Mouse (Mus musculus) cerebellum, adult 11 months (tissue): ENCODE results near the gene Lcmt1.

ENCODE experiments used
- DNase-seq: peaks from one replicate; pipeline ENCODE4 v3.0.0; 2022

Lcmt1 gene

DNA sequence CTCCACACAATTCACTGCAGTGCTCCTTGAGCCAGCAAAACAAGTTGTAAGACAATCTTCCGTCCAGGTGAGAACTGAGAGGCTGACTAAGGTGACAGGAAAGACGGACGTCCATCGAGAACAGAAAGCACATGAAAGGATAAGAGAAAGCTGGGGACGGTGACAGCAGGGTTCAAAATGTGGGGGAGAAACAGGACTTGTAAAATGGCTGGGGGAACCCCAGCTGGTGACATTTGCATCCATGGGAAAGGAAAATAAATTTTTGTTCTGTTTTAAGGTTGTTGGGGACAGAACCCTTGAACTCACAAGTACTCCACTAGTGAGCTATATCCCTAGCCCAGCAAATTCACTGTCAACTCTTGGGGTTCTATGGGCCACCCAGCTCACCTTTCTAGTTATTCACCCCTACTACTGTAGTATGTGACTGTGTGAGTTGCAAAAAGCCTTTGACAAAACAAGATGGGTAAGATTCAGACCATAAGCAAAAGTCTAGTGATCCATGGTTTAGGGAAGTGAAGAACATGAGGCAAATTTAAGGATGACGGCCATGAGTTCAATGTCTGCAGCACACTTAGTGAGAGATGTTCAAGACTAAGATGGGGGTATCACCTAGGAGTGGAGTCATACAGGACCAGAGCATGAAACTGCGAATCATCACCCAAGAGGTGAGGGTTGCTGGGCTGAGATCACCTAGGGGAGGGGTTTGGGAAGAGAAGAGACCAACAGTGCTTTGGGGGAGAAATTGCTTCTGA is 8.2 kb upstream of the Lcmt1 start:
- no peak for DNase-seq

- no peak for DNase-seq
Measured at GRCm38 (mm10) chr7:123362806-123363205, 6.8 kb upstream of the Lcmt1 start.

DNA sequence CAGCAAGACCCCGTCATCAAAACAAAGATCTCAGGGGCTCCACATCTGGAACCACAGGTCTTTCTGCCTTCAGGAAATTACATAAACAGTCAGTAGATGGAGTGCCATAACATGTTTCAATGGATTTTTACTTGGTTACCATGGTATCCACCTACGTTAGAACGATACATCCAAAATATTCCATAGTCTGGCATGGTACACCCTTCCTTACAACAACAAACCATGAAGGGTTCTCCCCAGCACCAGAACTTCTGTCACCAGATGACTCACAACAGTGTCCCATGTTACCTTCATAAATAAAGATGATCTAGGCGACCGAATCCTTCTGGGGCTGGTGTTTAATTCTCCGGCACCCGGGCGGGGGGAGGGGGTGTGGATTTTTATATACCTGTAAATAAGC is 5.6 kb upstream of the Lcmt1 start:
- DNase-seq, result no peak

DNA sequence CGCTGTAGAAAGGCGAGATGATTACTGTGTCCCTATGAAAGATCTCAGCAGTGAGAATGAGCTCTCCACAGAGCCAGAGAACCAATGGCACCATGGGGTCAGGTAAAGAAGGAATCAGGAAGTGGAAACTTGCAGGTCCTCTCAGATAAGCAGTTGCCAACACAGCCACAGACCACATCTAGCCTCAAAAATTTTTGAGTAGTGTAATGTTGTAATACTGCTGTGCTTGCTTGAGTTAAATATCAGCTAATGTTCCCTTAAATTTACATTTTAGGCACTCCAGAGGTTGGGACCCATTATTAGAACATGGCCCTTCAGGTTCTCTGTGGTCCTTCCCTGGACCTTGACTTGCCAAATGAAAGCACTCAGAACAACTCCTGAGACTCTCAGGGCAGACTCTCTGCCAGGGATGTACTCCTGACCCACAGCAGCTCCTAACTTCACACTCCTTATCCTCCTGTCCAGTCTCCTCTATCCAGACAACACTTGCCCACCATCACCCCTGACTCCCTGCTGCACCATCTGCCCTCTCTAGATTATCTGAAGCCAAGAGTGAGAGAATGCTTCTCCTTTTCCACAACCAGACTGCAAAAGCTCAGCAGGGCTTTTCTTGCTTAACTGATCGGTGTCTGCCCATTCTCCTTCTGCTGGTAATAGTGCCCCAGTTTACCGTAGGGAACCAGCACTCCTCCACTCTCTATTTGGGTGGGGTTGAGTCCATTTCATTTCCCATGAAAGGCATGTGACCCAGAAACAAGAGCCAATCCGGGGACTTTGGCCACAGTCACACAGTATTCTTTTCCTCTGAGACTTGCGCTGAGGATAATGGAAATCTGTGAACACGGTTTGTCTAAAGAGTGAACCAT is 3.5 kb upstream of the Lcmt1 start:
- no peak for DNase-seq

DNA sequence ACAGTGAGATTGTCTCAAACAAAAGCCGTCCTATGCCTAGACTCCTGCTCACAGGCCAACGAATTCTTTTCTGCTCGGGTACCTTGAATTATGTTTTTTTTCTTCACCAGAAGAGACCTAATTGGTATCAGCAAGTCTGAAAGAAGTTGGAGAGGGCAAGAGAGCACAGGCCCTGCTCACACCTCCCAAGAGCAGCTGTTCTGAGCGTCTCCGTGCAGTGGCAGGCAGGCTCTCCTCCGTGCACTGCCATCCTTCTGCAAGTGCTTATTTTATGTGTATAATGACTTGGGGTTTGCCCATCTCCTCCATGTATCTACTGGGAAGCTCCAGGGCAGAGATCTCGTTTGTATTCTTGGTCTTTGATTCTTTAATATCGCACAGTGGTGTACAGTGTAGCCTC is 2.8 kb upstream of the Lcmt1 start:
- DNase-seq, result no peak

GRCm38 (mm10) chr7:123367218-123368150 is 2.1 kb upstream of the Lcmt1 start:
- no peak for DNase-seq

DNA sequence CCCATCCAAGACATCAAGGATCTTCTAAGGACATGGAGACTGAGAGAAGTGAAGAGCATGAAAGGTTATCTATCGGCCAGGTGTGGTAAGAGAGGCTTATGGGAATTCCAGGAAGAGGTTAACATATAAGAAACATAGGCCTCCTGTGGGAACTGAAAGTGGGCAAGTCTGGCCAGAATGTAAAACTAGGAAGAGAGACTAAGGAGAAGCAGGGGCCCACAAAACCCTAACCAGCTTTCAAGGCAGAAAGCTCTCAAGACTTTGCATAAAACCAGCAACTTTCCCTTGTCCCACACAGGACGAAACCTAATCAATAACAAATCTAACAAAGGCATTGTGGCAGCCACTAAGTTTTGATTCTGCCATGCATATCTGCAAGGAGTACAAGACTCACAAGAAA is 1.4 kb upstream of the Lcmt1 start:
- no peak for DNase-seq

DNA sequence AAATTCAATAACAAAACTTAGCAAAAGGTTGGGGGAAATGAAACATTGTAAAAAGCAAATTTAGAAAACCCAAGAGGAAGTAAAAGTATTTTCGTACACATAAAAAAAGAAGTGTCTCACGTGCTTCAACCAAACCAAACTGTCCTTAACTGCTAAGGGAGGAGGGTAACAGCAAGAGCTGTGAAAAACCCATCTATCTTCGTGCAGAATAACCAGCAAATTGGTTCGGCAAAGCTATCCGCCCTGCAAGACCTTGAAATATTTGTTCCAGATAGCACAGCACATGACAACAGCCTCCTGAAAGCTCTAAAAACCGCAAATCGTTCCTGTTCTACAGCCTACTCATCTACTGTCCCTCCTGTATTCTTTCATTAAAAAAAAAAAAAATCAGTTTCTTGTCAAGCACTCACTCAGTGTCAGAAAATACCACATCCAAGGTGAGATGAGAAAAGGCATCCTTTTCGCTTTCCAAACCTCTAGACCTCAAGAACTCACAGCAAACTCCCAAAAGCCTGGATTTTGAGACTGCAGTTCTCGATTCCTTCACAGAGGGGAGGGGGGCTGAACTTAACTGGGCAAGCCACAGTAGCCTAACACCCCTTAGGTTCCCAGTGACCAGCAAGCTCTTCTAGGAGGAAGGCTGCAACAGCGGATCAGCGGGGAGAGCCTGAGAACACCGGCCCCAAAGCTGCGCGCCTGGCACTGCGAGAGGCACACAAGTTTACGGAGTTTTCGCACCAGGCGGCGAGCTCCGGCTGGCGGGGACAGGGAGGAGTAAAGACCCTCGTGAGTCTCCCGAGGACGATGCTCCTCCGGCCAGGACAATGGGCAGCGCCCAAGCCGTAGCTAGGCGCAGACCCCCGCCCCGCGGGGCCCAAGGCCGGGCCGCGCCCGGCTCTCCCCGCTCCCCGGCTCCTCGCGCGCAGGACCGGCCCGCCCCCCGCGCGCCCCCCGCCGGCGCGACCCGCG is 522 bp upstream of the Lcmt1 start:
- DNase-seq, result no peak

- no peak for DNase-seq
Measured at GRCm38 (mm10) chr7:123370700-123371099, 1.1 kb downstream of the Lcmt1 start.

DNA sequence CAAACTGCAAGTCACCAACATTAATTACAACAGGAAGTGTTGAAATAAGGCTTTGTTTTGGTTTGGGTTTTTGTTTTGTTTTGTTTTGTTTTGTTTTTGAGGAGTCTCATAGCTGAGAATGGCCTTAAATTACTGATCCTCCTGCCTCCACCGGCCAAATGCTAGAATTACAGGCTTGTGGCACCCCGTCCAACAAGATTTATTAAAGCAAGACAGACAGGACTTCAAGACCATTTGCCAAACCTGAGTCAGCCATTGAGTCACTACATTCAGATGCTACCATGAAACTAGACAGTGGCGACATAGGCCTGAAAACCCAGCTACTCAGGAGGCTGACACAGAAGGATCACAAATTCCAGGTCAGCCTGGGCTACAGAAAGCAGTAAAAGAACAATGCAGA is 1.9 kb downstream of the Lcmt1 start:
- no peak for DNase-seq

GRCm38 (mm10) chr7:123377443-123378400 is 8.1 kb downstream of the Lcmt1 start:
- peak; percentile 91 for DNase-seq

- DNase-seq, result no peak
Measured at GRCm38 (mm10) chr7:123385693-123386407, 16.3 kb downstream of the Lcmt1 start.

- DNase-seq, result no peak
Measured at GRCm38 (mm10) chr7:123389686-123390280, 20.2 kb downstream of the Lcmt1 start.

DNA sequence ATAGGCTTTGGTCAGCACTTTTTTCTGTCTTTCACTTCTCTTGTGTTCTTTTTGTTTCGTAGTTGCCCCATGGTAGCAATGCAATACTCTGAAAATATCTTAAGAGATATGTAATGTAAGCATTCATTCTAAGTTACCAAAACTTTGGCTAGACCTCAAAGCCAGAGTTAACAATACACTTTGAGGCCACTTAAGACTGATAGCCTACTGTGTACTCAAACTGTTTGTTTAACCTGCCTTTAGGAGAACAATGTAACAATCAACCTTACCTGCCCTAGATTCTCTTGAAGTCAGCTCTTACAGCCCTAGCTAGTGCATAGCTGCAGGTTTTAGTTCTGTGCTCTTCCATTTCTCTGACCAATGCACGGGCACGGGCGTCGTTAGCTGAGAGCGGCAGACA is 24.7 kb downstream of the Lcmt1 start:
- DNase-seq, result no peak

DNA sequence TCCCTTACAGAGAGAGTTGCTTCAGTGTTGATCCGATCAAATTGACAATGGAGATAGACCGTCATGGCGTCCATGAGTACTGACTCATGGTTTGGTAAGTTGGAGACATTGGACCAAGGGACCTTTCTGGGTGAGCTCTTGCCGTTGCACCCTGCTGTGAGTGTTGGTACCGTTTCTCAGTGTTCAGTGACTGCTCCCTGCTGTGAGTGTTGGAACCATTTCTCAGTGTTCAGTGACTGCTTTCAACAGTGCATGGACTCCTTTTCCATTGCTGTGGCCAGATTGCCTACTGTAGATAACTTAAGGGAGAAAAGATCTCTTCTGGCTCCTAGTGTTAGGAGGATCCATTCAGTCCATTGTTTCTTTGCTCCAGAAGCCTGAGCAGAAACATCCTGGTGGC is 27.3 kb downstream of the Lcmt1 start:
- no peak for DNase-seq

DNA sequence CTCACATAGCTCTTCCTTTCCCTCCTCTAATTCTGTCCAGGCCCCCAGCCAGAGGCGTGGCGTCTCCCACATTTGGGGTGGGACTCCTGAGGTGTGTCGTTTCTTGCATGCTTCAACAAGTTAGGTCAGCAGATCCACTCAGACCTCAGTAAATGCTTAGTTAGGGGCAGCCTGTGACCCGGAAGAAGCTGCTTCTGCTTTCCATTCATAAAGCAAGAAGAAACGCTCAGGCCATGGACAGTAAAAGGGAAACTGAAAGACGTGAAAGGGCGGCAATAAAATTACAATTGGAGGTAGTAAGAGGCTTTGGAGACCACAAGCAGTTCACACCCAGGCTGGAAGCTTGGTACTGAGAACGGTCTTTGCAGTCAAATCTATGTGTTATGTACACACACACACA is 27.8 kb downstream of the Lcmt1 start:
- no peak for DNase-seq

GRCm38 (mm10) chr7:123397931-123398330 is 28.3 kb downstream of the Lcmt1 start:
- DNase-seq, result no peak

DNA sequence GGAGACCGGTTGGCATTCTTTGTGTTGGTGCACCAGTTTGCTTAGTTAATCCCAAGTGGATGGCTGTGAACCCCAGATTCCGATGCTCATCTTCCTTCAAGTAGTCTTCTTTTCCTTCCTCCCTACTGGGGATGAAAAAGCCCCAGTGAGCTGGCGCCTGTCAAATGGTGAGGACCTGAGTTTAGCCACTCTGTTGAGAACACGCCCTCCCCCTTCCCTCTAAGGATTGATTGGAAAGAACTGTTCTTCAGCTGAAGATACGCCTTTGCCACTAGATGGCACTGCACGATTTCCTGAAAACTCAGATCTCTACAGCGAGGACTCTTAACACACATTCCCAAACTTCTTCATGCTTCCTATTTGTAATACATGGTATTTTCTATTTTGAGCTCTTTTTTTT is 29.2 kb downstream of the Lcmt1 start:
- DNase-seq, result peak; percentile 51

DNA sequence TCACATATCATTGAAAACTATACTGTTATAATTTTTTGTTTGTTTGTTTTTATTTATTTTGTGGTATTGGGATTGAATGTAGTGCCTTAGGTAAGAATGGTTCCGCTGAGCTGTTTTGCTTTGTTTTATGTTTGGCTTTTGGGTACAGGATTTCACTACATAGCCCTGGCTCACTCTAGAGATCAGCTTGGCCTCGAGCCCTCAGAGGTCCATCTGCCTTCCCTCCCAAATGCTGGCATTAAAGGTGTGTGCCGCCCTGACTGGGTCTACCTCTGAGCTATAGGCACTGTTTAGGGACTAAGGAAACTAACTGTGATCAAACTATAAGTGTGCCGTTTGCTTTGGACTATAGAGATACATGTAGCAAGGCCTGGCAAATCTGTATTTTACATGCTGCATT is 29.7 kb downstream of the Lcmt1 start:
- DNase-seq, result peak; percentile 64

GRCm38 (mm10) chr7:123401121-123401520 is 31.5 kb downstream of the Lcmt1 start:
- no peak for DNase-seq
